Mouse (Mus musculus): ENCODE data around the gene Olfr171. TPM values are rescaled to one million over a fixed set of nuclear protein-coding genes. Genes with fewer than 3 reads are reported as not detected.
"Not testable (repeated sequence)": the region's sequence is repeated elsewhere in the genome, so short reads cannot be mapped to it uniquely, and the experiment has no call there.

Olfr171 gene
- not detected for total RNA-seq (2021)
- long read RNA-seq, experiment 1: 0 reads
- long read RNA-seq, experiment 2: 0 reads

DNA sequence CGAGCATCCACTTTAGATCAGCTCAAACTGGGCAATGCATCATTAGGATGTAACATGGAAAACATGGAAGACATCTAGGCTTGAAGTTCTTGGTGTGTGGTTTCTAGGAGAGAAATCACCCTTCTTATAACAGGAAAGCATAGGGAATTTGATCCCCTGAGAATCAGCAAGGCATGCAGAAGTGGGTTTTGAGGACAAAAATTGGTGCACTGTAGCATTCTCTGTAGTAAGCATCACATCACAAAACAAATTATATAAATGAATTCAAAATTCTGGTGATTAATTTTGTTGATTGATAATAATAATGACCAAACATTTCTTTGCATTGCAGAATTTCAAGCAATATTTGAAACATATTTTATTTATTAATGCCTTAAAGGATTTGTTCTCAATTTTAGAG, at the start of gene Olfr171:
Olfr171 (minus strand) TSS at position 101 of the 400 bp plus-strand sequence.
- no peak for DNase-seq

DNA sequence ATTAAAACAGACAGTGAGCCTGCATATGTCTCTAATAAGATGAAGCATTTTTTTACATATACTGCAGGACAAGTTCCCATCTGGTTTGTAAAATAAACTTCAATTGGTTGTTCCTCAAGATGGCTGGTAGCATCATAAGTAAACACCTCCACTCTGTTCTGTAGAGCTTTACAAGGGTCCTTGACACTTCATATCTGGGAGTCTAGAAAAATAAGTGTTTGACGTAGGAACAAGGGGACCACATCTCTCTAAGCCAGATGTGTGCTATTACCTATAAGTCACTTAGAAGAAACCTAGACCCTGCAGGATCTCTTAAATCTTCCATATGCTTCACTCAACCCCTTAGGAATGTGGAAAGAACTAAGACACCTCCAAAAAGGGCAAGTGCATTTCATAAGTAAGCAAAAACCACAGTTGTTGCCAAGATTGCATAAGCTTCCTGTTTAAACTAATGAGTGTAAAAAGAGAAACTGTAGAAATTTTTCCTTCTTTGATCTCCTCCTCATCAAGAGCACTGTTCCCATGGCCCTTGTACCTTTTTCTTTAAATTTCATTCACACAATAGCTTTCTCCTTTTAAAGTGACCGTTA, 41.1 kb upstream of the Olfr171 start:
- DNase-seq: no peak

DNA sequence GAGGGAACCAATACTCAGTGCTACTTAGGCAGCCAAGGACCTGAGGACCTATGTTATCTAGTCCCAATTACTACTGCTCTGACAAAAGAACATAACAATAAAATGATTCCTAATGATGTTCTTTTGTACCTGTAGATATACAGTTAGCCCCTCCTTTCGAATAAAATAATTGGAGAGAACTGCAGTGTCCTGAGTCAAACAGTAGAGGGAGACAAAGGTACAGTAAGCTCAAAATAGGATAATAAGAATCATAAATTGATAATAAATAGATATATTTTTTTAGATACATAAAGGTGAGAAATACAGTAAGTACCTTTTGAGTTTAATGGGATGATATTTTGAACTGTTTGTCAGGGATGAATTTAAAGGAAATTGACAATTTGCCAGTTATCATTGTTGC, 36.6 kb upstream of the Olfr171 start:
- no peak for DNase-seq

DNA sequence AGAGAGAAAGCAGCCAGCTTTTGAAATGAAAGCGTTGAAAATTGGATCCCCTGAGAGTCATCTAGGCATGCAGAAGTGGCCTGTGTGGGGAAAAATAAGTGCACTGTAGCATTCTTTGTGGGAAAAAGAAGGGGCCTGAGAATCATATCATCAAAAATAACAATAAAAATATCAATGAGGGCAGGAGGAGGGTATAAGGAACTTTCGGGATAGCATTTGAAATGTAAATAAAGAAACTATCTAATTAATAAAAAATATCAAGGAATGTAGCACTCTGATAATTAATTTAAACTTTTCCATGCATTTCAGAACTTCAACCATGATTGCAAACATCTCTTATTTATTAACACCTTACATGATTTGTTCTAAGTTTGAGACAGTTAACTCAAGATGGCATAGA, 17.9 kb downstream of the Olfr171 start, which contains the start of gene Olfr170:
Olfr170 (minus strand) TSS at position 101 of the 400 bp plus-strand sequence.
- not testable (repeated sequence) for DNase-seq

DNA sequence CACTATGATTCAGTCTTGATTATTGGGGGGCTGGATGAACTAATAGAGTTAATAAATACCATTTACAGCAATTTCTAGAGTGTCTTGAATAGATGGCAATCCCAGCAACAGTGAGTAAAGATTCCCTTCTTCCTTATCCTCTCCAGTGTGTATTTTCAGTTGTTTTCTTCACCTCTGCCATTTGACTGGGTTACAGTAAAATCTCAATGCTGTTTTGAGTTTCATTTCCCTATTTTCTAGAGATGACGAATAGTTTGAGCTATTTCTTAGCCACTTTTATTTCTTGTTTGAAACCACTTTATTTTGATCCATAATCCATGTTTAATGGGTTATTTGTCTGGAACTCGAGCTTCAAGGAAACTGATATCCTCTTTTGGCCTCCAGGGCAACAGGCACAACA, 26.6 kb downstream of the Olfr171 start:
- no peak for DNase-seq

Other genes with a start within 250 kb of the Olfr171 start
- gene Olfr165, start 206.8 kb downstream of the Olfr171 start, total RNA-seq (2021): not detected
- gene Olfr166, start 146.2 kb downstream of the Olfr171 start, total RNA-seq (2021): not detected
- gene Olfr167, start 107.7 kb downstream of the Olfr171 start, total RNA-seq (2021): not detected
- gene Olfr168, start 94.4 kb downstream of the Olfr171 start, total RNA-seq (2021): not detected
- gene Olfr169, start 58.1 kb downstream of the Olfr171 start, total RNA-seq (2021): not detected
- not detected for gene Olfr170, start 18.0 kb downstream of the Olfr171 start, total RNA-seq (2021)
- gene Lamp3, start 76.5 kb upstream of the Olfr171 start, total RNA-seq (2021): not detected
- 1 to 10 TPM; 1.4 to 1.9 TPM for gene B3gnt5, start 130.3 kb upstream of the Olfr171 start, total RNA-seq (2021)